Mouse (Mus musculus): ENCODE measurements at regions not wholly inside any gene's neighbourhood (a gene's known extent, or its start where the extent isn't known, plus 50 kb on each side); places are given as distances from the start of the nearest gene placed in this dataset.

GRCm38 (mm10) chr5:77805796-77806195 lies 398.0 kb upstream of the Igfbp7 start:
- Histone ChIP-seq H3K4me3 (replicated peaks; ENCODE audit: control insufficient read depth, low read depth, low read length) (no peak overlapping the region), H3K27ac (ENCODE audit: control insufficient read depth, insufficient read depth, low read depth, low read length, poor library complexity) (no peak overlapping the region), H3K4me1 (ENCODE audit: control insufficient read depth, insufficient read depth, low read length) (no peaks in the 10 kb centered on the region)
- WGBS = 71% methylated on average over 6 of the region's 6 CpGs
- TF ChIP-seq CTCF (IDR thresholded peaks at IDR 0.05; ENCODE audit: control insufficient read depth, insufficient read depth, low read length) (no peak), POLR2A (IDR thresholded peaks at IDR 0.05; ENCODE audit: borderline replicate concordance, control insufficient read depth, low read depth, low read length) (no peak)

DNA sequence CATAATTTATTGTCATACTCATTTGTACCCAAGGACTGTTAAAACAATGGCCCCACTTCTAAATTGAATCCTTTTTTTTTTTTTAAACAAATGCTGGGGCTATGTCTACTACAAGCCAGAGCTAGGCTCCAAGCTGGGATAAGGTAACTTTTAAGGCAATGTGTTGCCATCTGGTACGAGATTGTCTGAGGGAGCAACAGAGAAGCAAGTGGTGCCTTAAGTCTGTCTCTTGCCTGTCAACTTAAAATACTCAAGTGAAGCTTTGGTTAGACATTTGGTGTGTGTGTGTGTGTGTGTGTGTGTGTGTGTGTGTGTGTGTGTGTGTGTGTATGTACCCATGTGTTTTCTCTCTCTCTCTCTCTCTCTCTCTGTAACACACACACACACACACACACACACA lies 397.5 kb upstream of the Igfbp7 start:
- Histone ChIP-seq H3K4me1 (ENCODE audit: control insufficient read depth, insufficient read depth, low read length) (no peaks in the 10 kb centered on the region), H3K4me3 (replicated peaks; ENCODE audit: control insufficient read depth, low read depth, low read length) (no peak overlapping the region), H3K27ac (ENCODE audit: control insufficient read depth, insufficient read depth, low read depth, low read length, poor library complexity) (no peak overlapping the region)
- WGBS = 49% methylated on average over 1 of the region's 1 CpGs
- TF ChIP-seq POLR2A (IDR thresholded peaks at IDR 0.05; ENCODE audit: borderline replicate concordance, control insufficient read depth, low read depth, low read length) (no peak), CTCF (IDR thresholded peaks at IDR 0.05; ENCODE audit: control insufficient read depth, insufficient read depth, low read length) (no peak)

DNA sequence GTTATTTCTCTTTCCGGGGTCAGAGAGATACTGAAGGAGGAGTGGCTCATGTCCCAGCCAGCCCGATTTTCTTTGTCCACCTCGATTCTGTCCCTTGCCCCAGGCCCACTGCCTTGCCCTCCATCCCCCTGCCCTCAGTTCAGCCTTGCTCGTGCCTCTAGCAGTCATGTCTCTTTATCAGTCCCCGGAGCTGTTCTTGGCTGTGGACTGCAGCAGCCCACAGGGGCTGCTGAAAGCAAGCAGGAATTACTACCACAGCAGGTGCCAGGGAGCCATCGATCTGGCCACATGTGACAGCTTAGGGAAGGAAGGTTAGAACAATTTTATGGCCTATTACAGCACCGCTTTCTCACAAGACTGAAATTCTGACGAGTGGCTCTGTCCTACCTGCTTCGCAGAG lies 396.3 kb upstream of the Igfbp7 start:
- 61% methylated on average over 9 of the region's 9 CpGs for WGBS
- H3K27ac ChIP-seq (ENCODE audit: control insufficient read depth, insufficient read depth, low read depth, low read length, poor library complexity) = no peak overlapping the region
- no peak overlapping the region for H3K4me3 ChIP-seq (replicated peaks; ENCODE audit: control insufficient read depth, low read depth, low read length)
- no peak for TF ChIP-seq CTCF (IDR thresholded peaks at IDR 0.05; ENCODE audit: control insufficient read depth, insufficient read depth, low read length)
- no peak for TF ChIP-seq POLR2A (IDR thresholded peaks at IDR 0.05; ENCODE audit: borderline replicate concordance, control insufficient read depth, low read depth, low read length)
- H3K4me1 ChIP-seq (ENCODE audit: control insufficient read depth, insufficient read depth, low read length) = no peaks in the 10 kb centered on the region

GRCm38 (mm10) chr5:77803562-77803961 lies 395.7 kb upstream of the Igfbp7 start:
- H3K4me1 ChIP-seq (ENCODE audit: control insufficient read depth, insufficient read depth, low read length) = no peaks in the 10 kb centered on the region
- TF ChIP-seq CTCF (IDR thresholded peaks at IDR 0.05; ENCODE audit: control insufficient read depth, insufficient read depth, low read length) = no peak
- no peak for TF ChIP-seq POLR2A (IDR thresholded peaks at IDR 0.05; ENCODE audit: borderline replicate concordance, control insufficient read depth, low read depth, low read length)

GRCm38 (mm10) chr5:77796960-77797359 lies 389.1 kb upstream of the Igfbp7 start:
- no peak overlapping the region for H3K4me3 ChIP-seq (replicated peaks; ENCODE audit: control insufficient read depth, low read depth, low read length)
- no peaks in the 10 kb centered on the region for H3K4me1 ChIP-seq (ENCODE audit: control insufficient read depth, insufficient read depth, low read length)
- H3K27ac ChIP-seq (ENCODE audit: control insufficient read depth, insufficient read depth, low read depth, low read length, poor library complexity) = no peak overlapping the region
- TF ChIP-seq CTCF (IDR thresholded peaks at IDR 0.05; ENCODE audit: control insufficient read depth, insufficient read depth, low read length) = no peak
- TF ChIP-seq POLR2A (IDR thresholded peaks at IDR 0.05; ENCODE audit: borderline replicate concordance, control insufficient read depth, low read depth, low read length) = no peak
- WGBS = 68% methylated on average over 3 of the region's 3 CpGs

More at GRCm38 (mm10) chr5:77803562-77803961, 395.7 kb upstream of the Igfbp7 start:
- H3K4me3 ChIP-seq (replicated peaks; ENCODE audit: control insufficient read depth, low read depth, low read length) = no peak overlapping the region
- no peak overlapping the region for H3K27ac ChIP-seq (ENCODE audit: control insufficient read depth, insufficient read depth, low read depth, low read length, poor library complexity)
- whole genome bisulfite sequencing = 49% methylated on average over 6 of the region's 6 CpGs

GRCm38 (mm10) chr5:77795766-77796165 lies 387.9 kb upstream of the Igfbp7 start:
- 69% methylated on average over 5 of the region's 5 CpGs for WGBS
- TF ChIP-seq POLR2A (IDR thresholded peaks at IDR 0.05; ENCODE audit: borderline replicate concordance, control insufficient read depth, low read depth, low read length) (no peak), CTCF (IDR thresholded peaks at IDR 0.05; ENCODE audit: control insufficient read depth, insufficient read depth, low read length) (no peak)

GRCm38 (mm10) chr5:77783953-77784352 lies 376.1 kb upstream of the Igfbp7 start:
- WGBS = 48% methylated on average over 2 of the region's 2 CpGs

More at GRCm38 (mm10) chr5:77795766-77796165, 387.9 kb upstream of the Igfbp7 start:
- H3K27ac ChIP-seq (ENCODE audit: control insufficient read depth, insufficient read depth, low read depth, low read length, poor library complexity) = no peak overlapping the region
- H3K4me1 ChIP-seq (ENCODE audit: control insufficient read depth, insufficient read depth, low read length) = no peaks in the 10 kb centered on the region
- H3K4me3 ChIP-seq (replicated peaks; ENCODE audit: control insufficient read depth, low read depth, low read length) = no peak overlapping the region

GRCm38 (mm10) chr5:77762426-77763042 lies 354.7 kb upstream of the Igfbp7 start:
- H3K4me1 ChIP-seq (ENCODE audit: control insufficient read depth, insufficient read depth, low read length) = no peaks in the 10 kb centered on the region
- H3K4me3 ChIP-seq (replicated peaks; ENCODE audit: control insufficient read depth, low read depth, low read length) = no peak overlapping the region
- no peak overlapping the region for H3K27ac ChIP-seq (ENCODE audit: control insufficient read depth, insufficient read depth, low read depth, low read length, poor library complexity)
- no peak for TF ChIP-seq POLR2A (IDR thresholded peaks at IDR 0.05; ENCODE audit: borderline replicate concordance, control insufficient read depth, low read depth, low read length)
- TF ChIP-seq CTCF (IDR thresholded peaks at IDR 0.05; ENCODE audit: control insufficient read depth, insufficient read depth, low read length) = no peak
- 79% methylated on average over 6 of the region's 6 CpGs for WGBS

More at GRCm38 (mm10) chr5:77783953-77784352, 376.1 kb upstream of the Igfbp7 start:
- Histone ChIP-seq H3K27ac (ENCODE audit: control insufficient read depth, insufficient read depth, low read depth, low read length, poor library complexity) (no peak overlapping the region), H3K4me3 (replicated peaks; ENCODE audit: control insufficient read depth, low read depth, low read length) (no peak overlapping the region), H3K4me1 (ENCODE audit: control insufficient read depth, insufficient read depth, low read length) (no peaks in the 10 kb centered on the region)
- TF ChIP-seq CTCF (IDR thresholded peaks at IDR 0.05; ENCODE audit: control insufficient read depth, insufficient read depth, low read length) = no peak
- TF ChIP-seq POLR2A (IDR thresholded peaks at IDR 0.05; ENCODE audit: borderline replicate concordance, control insufficient read depth, low read depth, low read length) = no peak

DNA sequence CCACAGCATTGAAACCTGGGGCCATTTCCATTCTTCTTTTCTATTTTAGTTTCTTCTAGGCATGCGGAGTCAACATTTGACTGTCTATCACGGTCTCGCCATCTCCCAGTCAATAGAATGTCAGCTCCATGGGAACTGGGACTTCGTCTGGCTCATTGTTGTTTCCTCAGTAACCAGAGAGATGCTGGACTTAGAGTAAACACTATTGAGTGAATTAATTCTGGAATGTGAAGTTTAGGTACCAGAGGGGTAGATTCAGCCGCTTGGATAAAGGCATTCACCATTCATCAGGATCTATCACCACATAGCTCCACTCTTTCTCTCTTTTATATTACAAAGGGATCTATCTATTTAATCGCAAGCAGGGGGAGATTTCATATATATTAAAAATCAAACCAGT lies 354.2 kb upstream of the Igfbp7 start:
- no peak for TF ChIP-seq CTCF (IDR thresholded peaks at IDR 0.05; ENCODE audit: control insufficient read depth, insufficient read depth, low read length)
- TF ChIP-seq POLR2A (IDR thresholded peaks at IDR 0.05; ENCODE audit: borderline replicate concordance, control insufficient read depth, low read depth, low read length) = no peak
- 83% methylated on average over 6 of the region's 6 CpGs for WGBS
- Histone ChIP-seq H3K27ac (ENCODE audit: control insufficient read depth, insufficient read depth, low read depth, low read length, poor library complexity) (no peak overlapping the region), H3K4me3 (replicated peaks; ENCODE audit: control insufficient read depth, low read depth, low read length) (no peak overlapping the region), H3K4me1 (ENCODE audit: control insufficient read depth, insufficient read depth, low read length) (no peaks in the 10 kb centered on the region)

Data from bone marrow, adult 2 months (tissue).